Mouse (Mus musculus): ENCODE results near the gene Hspe1. TPM values are rescaled to one million over a fixed set of nuclear protein-coding genes. Genes with fewer than 3 reads are reported as not detected.
"Not testable (repeated sequence)": the region's sequence is repeated elsewhere in the genome, so short reads cannot be mapped to it uniquely, and the experiment has no call there.

Gene Hspe1
- total RNA-seq, 4 experiments from 2014 or later, result 299 to 1,036 (median 606) TPM

GRCm38 (mm10) chr1:55085781-55086366, 2.1 kb upstream of the Hspe1 start:
- no peak for DNase-seq

GRCm38 (mm10) chr1:55086868-55087400, 998 bp upstream of the Hspe1 start:
- no peak for DNase-seq

- DNase-seq, result peak; percentile 65
Measured at GRCm38 (mm10) chr1:55087401-55087904, 479 bp upstream of the Hspe1 start.

DNA sequence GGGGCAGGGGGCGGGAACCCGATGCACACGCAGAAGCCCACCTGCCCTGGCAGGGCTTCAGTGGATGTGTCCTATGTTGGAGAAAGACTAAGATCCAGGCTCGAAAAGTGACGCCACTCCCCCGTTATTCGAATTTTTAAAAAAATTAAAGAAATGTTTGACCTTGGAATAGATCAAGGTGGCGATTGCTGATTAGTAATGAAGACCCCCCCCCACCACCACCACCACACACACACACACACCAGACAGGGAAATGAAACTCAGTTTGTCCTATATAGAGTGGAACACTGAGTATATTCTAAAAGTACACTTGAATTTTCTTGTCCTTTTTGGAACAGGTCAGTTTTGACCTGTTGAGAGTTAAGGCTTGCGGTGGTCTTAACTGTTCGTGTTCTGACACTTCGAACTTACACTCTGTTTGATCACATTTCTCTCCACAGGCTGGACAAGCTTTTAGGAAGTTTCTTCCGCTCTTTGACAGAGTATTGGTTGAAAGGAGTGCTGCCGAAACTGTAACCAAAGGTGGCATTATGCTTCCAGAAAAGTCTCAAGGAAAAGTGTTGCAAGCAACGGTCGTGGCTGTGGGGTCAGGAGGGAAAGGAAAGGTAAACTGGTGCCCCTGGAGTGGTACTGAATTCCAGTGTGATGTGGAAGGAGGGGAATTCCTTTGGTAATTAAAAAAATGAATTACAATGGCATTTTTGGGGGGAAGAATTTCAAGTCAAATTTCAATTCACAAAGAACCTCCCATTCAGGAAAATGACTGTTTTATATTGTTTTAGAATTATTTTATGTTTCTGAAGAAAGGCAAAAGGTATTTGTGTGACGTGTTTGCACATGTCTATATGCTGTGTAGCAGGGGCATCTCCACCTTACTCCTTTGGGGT, 922 bp downstream of the Hspe1 start:
- DNase-seq, result no peak

DNA sequence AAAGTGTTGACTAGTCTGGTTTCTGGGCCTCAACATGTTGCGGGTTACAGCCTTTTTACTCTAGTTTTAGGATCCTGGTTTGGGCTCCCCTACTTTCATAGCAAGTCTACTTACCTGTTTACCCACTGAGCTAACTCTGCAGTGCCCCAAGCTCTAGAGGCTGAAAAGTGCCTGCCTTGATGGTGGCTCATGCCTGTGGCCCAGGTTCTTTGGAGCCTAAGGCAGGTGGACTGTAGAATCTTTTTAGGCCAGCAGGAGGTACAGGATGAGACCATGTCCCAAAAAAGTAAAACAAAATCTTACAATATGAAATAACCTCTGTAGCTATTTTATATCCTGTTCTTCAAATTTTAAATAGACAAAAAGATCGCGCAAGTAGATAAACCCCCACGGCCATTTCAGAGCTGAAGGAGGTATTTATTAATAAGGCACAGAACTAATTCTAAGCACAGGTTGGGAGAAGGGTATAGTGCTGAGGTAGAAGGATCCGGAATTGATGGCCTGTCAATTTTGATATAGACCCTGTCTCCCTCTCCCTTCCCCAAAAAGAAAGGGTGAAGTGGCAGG, 1.6 kb downstream of the Hspe1 start:
- no peak for DNase-seq

- DNase-seq, result no peak
Measured at GRCm38 (mm10) chr1:55092056-55092455, 4.1 kb downstream of the Hspe1 start.

DNA sequence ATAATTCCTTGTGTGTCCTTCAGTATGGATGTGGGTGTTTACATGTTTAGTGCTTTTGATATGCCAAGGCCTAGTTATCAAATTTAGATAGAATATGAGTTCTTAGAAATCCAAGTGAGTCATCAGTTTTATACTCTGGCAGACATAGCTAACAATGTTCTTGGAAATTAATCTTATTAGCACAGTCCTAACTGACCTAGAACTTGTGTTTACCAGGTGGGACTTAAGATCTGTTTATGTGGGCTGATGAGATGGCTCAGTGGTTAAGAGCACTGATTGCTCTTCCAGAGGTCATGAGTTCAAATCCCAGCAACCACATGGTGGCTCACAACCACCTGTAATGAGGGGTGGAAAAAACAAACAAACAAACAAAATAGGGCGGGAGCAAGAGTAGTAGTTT, 4.5 kb downstream of the Hspe1 start:
- no peak for DNase-seq

DNA sequence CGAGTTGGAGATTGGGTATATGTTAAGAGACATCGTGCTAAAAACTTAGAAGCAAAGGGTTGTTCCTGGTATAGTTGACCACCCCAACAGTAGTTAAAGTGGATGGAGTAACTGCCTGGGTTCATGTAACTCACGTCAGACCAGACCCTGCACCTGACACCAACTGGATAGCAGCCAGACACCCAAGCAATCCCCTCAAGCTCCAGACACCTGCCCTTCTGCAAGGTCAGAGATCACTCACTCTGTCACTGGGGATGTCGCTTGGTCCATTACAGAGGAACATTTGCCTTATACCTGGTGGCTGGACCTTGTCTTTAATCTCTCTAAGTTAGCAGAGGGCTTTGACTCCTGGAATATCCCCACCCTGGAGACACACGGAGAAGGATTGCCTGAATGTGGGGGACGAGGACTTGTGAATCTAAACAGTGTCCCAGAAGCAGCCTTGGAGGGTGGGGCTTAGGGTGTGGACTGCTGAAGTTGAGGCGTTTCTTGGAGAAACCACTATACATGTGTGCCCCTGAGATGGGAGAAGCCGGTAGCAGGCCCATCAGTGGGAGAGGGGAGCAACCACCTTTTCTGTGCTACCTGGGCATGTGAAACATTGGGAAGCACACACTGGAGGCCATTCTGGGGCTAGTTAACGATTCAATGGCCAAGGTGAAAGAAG, 19.1 kb downstream of the Hspe1 start:
- DNase-seq, result no peak

DNA sequence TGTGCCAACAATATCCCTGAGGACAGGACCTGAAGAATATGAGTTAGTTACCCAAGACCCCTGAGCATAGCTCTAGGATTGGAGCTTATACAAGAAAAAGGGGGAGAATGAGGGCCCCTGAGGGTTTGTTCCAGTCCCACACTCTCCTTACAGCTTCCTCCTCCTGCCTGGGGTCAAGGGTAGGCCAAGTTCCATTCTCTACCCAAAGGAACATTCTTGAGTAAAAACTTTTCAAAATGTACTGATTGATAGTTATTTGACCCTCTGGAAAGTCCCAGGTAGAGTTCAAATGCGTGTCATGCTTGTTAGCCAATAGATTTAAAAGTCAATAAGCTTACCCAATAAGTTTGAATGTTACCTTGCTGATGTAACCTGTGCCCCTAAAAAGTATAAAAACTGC, 19.7 kb downstream of the Hspe1 start:
- DNase-seq, result no peak

GRCm38 (mm10) chr1:55108473-55108872, 20.5 kb downstream of the Hspe1 start:
- no peak for DNase-seq

- DNase-seq, result no peak
Measured at GRCm38 (mm10) chr1:55109066-55109766, 21.3 kb downstream of the Hspe1 start.

- peak; percentile 37 for DNase-seq
Measured at GRCm38 (mm10) chr1:55123046-55123445, 35.1 kb downstream of the Hspe1 start.

GRCm38 (mm10) chr1:55123561-55123960, 35.6 kb downstream of the Hspe1 start:
- DNase-seq, result peak; percentile 65

GRCm38 (mm10) chr1:55124136-55124535, 36.2 kb downstream of the Hspe1 start:
- not testable (repeated sequence) for DNase-seq

- no peak for DNase-seq
Measured at GRCm38 (mm10) chr1:55129716-55130115, 41.8 kb downstream of the Hspe1 start.

DNA sequence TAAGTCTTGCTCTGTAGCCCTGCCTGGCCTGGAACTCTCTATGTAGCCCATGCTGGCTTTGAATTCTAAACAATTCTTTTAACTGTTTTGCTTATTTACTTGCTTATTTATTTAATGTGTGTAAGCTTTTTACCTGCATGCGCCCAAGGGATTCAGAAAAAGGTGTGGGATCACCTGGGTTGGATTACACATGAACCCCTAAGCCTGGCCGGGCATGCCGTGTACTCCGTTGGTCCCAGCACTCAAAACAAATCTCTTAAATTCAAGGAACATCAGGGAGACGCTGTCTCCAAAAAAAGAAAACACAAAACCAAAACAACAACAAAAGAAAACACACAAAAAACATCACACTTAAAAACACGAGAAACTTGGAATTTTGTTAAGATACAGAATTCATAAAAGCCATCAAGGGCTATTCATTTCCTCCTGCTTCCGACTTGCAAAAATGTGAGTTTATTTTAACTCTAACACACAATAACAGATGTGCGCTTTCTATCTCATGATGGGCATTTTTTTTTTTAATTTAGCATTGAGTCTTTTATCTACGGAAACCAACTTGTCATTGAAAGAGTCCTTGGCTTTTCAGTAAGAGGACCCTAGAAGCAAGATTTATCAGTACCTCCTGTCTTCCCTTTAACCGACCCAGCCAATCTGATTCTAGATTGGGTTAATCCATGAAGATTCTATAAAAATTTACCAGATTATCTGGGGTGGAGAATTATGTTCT, 42.4 kb downstream of the Hspe1 start:
- DNase-seq, result no peak

DNA sequence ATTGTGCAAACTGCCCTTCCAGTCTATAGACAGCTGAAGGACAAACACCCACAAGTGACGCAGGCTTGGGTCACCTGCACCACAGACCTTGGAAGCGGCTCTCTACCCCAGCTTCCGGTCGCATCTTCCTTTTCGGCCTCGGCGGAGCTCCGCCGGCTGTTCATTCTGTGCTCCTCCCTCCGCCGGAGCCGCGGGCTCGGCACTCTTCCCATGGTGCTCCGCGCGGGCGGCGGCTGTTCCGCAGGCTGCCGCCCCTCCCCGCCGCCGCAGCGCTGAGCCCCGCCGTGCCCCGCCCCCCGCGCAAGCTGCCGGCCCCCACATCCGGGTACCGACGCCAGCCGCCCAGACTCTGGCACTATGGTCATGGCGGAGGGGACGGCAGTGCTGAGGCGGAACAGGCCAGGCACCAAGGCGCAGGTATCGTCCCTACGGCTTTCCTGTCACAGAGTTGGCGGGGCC, 43.0 kb downstream of the Hspe1 start, which contains the start of gene Mob4:
Mob4 (plus strand) TSS at position 289 of the 459 bp plus-strand sequence.
- DNase-seq, result peak; percentile 90

GRCm38 (mm10) chr1:55131424-55132014, 43.6 kb downstream of the Hspe1 start:
- DNase-seq, result peak; percentile 43

- no peak for DNase-seq
Measured at GRCm38 (mm10) chr1:55132308-55132707, 44.4 kb downstream of the Hspe1 start.

DNA sequence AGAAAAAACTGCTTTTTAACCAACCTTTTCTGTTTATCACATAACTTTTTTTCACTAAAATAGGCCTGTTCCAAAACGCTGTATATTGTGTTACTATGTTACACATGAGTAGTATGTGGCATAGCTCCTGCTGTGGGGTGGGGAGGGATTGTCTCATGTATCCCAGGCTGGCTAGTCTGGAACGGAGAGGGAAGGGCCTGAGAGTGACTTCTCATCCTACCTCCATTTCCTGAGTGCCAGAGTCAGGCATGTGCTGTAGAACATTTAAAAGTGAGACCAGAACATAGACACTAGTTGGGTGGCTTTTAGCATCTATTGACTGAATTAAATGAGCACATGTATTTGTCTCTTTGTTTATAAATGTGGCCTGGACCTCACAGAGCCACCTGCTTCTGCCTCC, 45.2 kb downstream of the Hspe1 start:
- DNase-seq, result no peak

DNA sequence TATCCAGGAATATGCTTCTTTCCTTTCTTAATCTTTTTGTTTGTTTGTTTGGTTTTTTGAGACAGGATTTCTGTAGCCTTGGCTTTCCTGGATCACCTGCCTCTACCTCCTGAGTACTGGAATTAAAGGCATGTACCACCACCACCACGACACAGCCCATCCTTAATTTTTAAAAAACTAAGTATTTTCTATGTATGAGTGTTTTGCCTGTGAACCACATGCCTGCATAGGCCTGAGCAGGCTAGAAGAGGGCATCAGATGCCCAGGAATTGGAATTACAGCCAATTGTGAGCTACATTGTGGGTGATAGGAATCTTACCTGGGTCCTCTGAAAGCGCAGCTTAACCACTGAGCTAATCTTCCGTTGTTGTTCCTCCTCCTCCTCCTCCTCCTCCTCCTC, 46.4 kb downstream of the Hspe1 start:
- no peak for DNase-seq
